Mouse (Mus musculus) adipose tissue, adult 10 weeks (tissue): ENCODE data around the gene Ctdsp1. TPM values are rescaled to one million over a fixed set of nuclear protein-coding genes. Genes with fewer than 3 reads are reported as not detected.

ENCODE experiments used
- polyA plus RNA-seq: library from polyadenylated mRNA; stranded (reverse); fragments of 350-450 nt; fragmentation: Illumina TruSeq; extraction: RNeasy Lipid Tissue Mini Kit (QIAGEN cat#74804); gene quantifications from one replicate; pipeline ENCODE4 v1.2.3, GENCODE M21; 2014; ENCODE audit warnings: low read depth, low replicate concordance

Gene Ctdsp1
- polyA plus RNA-seq, result 73.3 TPM

DNA sequence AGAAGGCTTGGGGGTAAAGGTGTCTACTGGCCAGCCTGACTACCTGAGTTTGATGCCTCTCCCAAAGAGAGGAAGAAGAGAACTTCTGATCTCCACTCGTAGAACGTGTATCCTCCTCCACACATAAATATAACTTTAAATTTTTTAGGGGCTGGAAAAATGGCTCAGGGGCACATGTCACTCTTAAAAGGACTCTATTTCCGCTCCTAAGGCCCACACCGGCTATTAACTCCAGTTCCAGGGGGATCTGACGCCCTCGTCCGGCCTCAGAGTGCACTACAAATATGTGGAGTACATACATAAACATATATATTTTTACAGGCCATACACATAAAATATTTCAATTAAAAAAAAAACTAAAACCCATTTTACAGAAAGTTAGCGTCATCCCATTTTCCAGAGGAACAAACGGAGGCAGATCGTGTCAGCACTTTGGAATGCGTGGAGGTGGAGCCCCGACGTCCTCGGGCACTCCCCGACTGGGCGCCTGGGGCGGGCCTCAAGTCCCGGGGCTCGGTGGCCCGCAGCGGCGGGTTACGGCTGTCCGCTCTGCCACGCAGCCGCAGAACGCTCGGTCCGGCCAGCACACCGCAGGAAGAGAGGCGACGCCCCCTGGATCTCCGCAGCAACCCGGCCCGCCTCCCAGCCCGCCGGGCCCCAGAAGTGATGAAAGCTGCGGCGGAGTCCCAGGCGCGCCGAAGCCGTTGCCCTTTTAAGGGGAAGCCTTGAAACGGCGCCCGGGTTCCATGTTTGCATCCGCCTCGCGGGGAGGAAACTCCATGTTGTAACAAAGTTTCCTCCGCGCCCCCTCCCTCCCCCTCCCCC is at the start of gene Ctdsp1:
Ctdsp1 (plus strand) TSS at position 586 of the 825 bp plus-strand sequence.

DNA sequence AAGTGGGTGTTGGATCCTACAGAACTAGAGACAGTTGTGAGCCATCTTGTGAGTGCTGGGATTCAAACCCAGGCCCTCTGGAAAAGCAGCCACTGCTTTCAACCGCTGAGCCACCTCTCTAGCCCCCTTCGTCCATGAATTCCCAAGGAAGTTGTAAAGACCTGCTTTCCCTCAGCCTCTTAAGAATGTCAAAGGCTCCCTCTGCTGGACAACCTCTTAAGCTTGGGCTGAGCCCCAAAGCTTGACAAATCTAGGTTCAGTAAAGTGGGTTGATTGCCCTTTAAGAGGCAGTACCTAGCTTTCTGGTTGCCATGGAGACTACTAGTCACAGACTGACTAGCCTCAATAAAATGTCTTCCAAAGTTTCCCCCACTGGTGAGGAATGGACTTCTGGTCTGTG is 29.5 kb upstream of the Ctdsp1 start, which contains the start of gene Catip:
Catip (plus strand) TSS at position 297 of the 400 bp plus-strand sequence.

GRCm38 (mm10) chr1:74374980-74375379 is 16.3 kb upstream of the Ctdsp1 start, which contains the start of gene Slc11a1:
Gene Slc11a1 (plus strand): TSS chr1:74375195.

GRCm38 (mm10) chr1:74408589-74409504 is 17.5 kb downstream of the Ctdsp1 start, which contains the start of gene Vil1:
Gene Vil1 (plus strand): TSS chr1:74409376.

Other genes starting within 250 kb of the Ctdsp1 start
- gene Cxcr2, start 237.5 kb upstream of the Ctdsp1 start, polyA plus RNA-seq, result 0.14 TPM
- not detected for gene Cxcr1, start 196.9 kb upstream of the Ctdsp1 start, polyA plus RNA-seq
- 299 TPM for gene Arpc2, start 155.4 kb upstream of the Ctdsp1 start, polyA plus RNA-seq
- gene Gpbar1, start 113.0 kb upstream of the Ctdsp1 start, polyA plus RNA-seq, result 0.60 TPM
- gene Aamp, start 106.8 kb upstream of the Ctdsp1 start, polyA plus RNA-seq, result 181 TPM
- gene Pnkd, start 106.6 kb upstream of the Ctdsp1 start, polyA plus RNA-seq, result 113 TPM
- 80.6 TPM for gene Tmbim1, start 85.9 kb upstream of the Ctdsp1 start, polyA plus RNA-seq
- gene Catip, start 29.4 kb upstream of the Ctdsp1 start, polyA plus RNA-seq, result 3.6 TPM
- gene Slc11a1, start 16.3 kb upstream of the Ctdsp1 start, polyA plus RNA-seq, result 16.4 TPM
- gene Vil1, start 17.9 kb downstream of the Ctdsp1 start, polyA plus RNA-seq, result 3.4 TPM
- gene Cnot9, start 114.5 kb downstream of the Ctdsp1 start, polyA plus RNA-seq, result 18.5 TPM
- 3.1 TPM for gene Plcd4, start 151.4 kb downstream of the Ctdsp1 start, polyA plus RNA-seq
- 6.7 TPM for gene Usp37, start 152.8 kb downstream of the Ctdsp1 start, polyA plus RNA-seq
- 11.2 TPM for gene Zfp142, start 196.7 kb downstream of the Ctdsp1 start, polyA plus RNA-seq
- gene Bcs1l, start 196.8 kb downstream of the Ctdsp1 start, polyA plus RNA-seq, result 13.9 TPM
- 34.3 TPM for gene Rnf25, start 209.9 kb downstream of the Ctdsp1 start, polyA plus RNA-seq
- 5.0 TPM for gene Stk36, start 209.9 kb downstream of the Ctdsp1 start, polyA plus RNA-seq